Mouse (Mus musculus) brain, adult 2 months (tissue): ENCODE measurements around the gene Bend3.

Source experiments
- DNase-seq: peaks from one replicate; pipeline ENCODE4 v3.0.0; 2011; ENCODE audit warnings: low read depth, low spot score

The Bend3 gene

GRCm38 (mm10) chr10:43478751-43479435, at the start of gene Bend3:
Gene Bend3, plus strand, starts transcription at chr10:43478831.
- peak; percentile 76 for DNase-seq

- no peak for DNase-seq
Observed at GRCm38 (mm10) chr10:43430606-43431005, 48.0 kb upstream of the Bend3 start.

DNA sequence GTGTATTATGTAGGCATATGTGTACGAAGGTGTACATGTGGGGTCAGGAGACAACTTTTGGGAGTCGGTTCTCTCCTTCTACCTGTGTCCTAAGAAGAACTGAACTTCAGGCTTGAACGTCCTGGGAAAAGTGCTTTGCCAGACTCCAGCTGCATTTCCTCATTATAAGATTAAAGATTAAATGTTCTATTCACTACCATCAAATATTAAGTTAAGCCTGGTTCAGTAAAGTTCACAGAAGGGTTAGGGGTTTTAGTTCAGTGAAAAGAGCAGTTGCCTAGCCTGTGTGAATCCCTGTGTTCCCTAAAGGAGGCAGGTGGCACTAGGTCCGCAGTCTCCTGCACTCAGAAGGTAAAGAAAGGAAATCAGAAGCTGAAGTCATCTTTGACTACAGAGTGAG, 44.3 kb upstream of the Bend3 start:
- no peak for DNase-seq

DNA sequence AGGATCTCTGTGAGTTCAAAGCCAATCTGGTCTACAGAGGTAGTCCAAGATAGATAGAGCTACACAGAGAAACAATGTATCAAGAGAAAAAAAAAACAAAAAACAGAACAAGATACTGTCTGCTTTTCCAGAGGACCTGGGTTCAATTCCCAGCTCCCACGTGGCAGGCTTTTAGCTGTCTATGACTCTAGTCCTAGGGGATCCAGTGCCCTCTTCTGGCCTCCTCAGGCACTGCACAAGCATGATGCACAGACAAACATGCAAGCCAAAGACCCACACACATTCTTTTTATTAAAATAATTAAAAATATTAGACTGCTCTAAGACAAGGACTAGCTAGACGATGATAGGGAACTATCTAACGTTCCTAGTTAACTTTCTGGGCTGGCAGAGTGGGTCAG, 42.9 kb upstream of the Bend3 start:
- DNase-seq = no peak

- peak; percentile 32 for DNase-seq
Observed at GRCm38 (mm10) chr10:43439492-43439941, 39.1 kb upstream of the Bend3 start.

GRCm38 (mm10) chr10:43440050-43440449, 38.6 kb upstream of the Bend3 start:
- no peak for DNase-seq

GRCm38 (mm10) chr10:43440981-43441740, 37.5 kb upstream of the Bend3 start:
- DNase-seq = peak; percentile 33

- DNase-seq = no peak
Observed at GRCm38 (mm10) chr10:43448656-43449055, 30.0 kb upstream of the Bend3 start.

- DNase-seq = peak; percentile 86
Observed at GRCm38 (mm10) chr10:43451848-43452662, 26.6 kb upstream of the Bend3 start.

DNA sequence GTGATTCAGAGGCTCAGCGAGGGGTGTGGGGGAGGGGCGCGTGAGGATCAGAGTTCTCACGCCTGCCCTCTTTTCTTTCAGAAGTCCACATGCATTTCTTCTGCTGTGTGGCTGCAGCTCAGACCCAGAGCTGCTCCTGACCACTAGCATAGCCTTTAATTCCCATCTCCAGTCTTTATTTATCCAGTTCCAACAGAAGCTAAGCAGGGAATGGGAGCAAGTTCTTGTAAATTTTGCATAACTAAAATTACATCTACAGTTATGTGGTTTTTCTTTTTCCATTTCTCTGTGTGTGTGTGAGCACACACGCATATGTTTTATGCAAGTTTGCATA, 26.0 kb upstream of the Bend3 start:
- no peak for DNase-seq

DNA sequence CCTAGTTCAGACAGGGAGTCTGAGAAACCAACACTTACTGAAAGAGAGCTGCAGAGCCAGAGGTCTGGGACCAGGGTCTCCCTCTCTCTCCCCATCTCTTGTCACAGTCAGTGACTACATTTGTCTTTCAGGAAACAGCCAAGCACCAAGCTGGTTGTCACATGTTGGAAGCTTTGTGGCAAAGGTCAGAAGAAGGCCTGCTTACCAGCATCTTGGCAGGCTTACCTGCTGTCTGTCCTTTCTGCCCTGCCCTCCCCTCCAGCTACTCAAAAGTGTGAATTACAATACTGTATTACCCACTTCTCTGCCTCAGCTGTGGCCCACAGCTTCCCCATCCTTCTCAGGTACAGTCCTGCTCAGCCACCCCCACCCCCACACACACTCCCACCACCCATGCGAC, 24.4 kb upstream of the Bend3 start:
- no peak for DNase-seq

- no peak for DNase-seq
Observed at GRCm38 (mm10) chr10:43454671-43455070, 24.0 kb upstream of the Bend3 start.

GRCm38 (mm10) chr10:43462821-43463220, 15.8 kb upstream of the Bend3 start:
- no peak for DNase-seq

DNA sequence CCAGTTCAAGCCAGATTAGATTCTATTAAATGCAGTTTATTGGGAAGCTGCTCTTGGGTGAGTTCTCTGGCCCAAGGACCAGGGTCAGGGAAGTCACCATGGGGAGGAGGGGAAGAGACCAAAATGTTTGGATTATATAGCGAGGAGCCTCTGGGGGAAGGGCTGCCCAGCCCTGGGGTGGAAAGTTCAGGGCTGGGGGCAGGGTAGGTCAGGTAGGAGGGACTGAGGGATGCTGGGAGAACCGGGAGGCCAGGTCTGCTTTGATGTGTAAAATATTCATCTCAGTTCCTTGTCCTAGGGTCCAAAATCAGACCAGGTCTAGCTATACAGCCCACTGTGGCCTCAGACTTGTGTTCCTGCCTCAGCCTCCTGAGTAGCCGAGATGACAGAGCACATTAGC, 15.4 kb upstream of the Bend3 start:
- no peak for DNase-seq

DNA sequence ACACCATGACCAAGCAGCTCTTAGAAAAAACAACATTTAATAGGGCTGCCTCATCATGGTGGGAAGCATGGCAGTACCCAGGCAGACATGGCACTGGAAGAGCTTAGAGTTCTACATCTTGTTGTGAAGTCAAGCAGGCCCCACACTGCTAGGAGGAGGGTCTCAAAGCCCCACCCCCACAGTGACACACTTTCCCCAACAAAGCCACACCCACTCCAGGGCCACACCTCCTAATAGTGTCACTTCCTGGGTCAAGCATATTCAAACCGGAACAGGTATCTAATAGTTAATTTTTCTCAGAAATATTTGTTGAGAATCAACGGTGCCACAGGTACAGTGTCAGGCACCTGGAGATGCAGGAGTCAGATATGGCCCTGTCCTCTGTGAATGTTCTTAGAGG, 12.4 kb upstream of the Bend3 start:
- no peak for DNase-seq

- DNase-seq = no peak
Observed at GRCm38 (mm10) chr10:43467659-43468058, 11.0 kb upstream of the Bend3 start.

DNA sequence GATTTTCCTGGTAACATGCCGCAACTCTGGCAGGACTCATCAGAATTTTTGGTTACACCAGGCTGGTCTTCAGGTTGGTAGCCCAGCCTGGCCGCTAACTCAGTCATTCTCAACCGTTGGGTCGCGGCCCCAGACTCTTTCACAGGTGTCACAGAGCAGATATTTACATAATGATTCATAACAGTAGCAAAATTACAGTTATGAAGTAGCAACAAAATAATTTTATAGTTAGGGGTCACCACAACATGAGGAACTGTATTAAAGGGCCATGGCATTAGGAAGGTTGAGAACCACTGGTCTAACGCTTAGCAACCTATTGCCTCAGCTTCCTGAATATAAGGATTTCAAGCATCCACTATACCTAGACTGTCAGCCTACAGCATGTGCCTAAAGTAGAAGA, 10.3 kb upstream of the Bend3 start:
- no peak for DNase-seq

DNA sequence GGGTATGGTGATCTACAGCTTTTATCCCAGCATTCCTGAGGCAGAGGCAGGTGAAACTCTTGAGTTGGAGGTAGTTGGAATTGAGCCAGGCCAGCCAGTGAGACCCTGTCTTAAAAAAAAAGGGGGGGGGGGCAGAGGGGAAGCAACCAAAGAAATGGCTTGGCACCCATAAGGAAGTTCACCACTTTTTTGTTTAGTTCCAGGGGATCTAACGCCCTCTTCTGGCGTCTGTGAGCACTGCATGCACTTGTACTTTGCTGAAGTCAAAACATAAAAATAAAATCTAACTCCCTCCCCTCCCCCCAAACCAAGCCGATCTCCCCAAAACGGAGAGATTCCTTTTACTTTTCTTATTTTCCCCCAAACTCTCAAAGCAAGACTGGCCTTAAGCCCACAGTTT, 3.3 kb upstream of the Bend3 start:
- DNase-seq = peak; percentile 61

DNA sequence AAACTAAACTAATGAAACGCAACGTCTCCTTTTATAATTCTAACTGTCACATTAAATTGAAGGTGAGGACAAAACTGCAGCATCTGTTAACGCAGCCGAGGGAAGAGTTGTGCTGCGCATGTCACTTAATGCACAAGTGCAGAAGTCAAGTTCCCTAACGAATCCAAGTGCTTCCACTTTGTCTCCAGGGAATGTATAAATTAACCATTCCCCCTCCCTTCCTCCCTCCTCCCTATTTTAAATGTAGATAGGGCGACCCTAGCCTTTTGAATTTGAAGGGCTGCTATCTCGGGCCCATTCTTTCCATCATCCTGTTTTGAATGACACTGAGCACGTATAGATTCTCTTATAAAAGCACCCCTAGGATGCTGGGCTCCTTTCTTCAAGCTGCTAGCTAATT, 1.2 kb upstream of the Bend3 start:
- DNase-seq = peak; percentile 33

DNA sequence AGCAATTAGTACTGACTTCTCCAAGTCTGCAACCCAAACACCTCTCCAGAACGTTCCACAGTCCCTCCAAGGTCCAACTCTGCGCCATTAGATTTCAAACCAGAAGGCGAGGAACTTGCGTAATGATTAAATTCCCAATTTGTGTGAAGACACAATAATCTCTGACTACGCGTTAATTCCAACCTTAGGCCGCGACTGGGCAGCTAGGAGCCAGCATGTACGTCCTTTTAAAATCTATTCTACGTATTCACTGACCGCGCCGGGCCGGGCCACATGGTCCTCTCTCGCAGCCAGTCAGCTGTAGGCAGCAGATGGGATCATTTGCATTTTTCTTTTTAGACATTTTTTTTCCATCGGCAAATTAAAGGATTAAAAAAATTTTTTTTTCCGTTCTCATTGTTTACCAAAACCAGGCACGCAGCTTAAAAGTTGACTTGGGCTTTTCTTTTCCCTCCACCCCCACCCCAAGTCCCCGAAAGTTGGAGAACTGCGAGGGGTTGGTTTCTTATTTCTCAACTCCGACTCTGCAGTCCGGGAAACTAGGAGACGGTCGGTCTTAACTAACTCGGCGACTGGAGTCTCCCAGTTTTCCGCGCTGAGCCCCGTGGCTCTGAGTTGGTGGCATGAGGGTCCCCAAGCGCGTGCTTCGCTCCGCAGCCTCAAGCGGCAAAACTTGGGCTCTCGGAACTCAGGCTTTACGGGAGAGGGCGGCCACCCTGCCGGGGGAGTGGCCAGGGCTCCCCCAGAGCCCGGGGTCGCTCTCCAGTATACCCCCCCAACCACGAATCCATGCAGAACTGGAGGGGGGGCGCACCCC, 558 bp upstream of the Bend3 start:
- peak; percentile 59 for DNase-seq

DNA sequence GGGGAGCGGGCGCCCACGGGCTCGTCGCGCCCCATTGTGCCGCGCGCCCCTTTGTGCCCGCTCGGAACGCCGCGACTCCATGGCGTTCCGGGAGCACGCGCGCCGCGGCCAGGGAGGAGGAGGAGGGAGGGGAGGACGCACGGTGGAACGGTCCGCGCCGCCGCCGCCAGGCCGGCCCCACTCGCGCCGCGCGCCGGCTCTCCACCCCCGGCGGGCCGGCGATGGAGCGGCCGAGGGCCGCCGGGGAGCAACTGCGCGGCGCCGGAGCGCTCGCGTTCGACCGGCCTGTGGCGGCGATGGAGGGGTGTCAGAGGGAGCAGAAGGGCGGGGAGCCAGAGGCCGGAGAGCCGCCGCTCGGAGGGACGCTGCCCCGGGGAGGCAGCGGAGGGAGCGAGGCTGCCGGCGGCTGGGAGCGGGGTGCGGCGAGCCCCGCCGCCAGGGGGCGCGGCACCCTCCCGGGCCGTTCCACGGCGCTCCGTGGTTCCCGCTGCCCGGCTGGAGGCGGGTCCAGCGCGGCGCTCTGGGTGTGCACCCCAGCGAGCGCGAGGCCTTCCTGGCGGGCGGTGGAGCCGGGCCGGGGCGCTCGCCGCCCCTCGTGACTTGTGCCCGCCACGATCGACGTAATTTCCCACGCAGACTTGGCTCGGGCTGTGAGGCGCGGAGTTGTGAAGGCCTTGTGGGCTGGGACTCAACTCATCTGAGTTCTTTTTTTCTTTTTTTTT, 966 bp downstream of the Bend3 start:
- peak; percentile 86 for DNase-seq
